Mouse (Mus musculus): ENCODE results near the gene Cdh4. TPM values are rescaled to one million over a fixed set of nuclear protein-coding genes. Genes with fewer than 3 reads are reported as not detected.

Gene Cdh4
- polyA plus RNA-seq, 1 experiment = not detected

DNA sequence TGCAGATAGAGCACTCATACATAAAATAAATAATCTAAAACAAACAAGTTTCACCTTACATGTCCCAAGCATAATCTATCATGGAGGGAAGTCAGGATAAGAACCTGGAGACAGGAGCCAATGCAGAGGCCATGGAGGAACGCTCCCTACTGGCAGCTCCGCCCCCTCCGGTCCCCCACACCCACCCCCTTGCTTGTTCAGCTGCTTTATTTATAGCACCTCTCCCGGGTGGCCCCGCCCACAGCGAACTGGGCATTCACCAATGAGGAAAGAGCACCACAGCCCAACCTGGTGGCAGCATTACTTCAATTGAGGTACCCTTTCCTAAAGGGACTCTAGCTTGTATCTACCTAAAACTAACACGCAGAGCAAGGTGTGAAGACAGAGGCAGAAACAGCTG lies 442.3 kb downstream of the Cdh4 start:
- TF ChIP-seq TAL1 (IDR thresholded peaks at IDR 0.05; ENCODE audit: low read length) (no peak), GATA1 (IDR thresholded peaks at IDR 0.05; ENCODE audit: low read length) (no peak)
- Histone ChIP-seq H3K27me3 (ENCODE audit: control insufficient read depth) (no peaks in the 10 kb centered on the region), H3K4me3 (replicated peaks) (no peak overlapping the region)

DNA sequence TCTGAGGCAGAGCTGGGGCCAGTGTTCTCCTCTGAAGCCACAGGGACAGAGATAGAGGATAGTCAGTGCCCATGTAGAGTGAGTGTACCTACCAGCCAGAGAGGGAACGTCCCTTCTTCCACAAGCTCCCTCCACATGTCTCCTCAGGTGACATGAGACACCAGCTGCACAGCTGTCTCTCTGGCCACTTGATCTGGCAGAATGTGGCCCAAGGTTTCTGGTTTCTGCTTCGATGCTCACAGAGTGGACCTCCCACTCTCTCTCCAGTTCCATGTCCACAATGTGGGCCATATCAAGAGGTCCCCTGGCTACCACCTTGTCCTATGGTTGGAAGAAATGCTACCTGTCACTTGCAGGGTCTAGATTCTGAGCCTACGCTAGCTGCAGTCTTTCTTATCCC lies 448.8 kb downstream of the Cdh4 start:
- TF ChIP-seq TAL1 (IDR thresholded peaks at IDR 0.05; ENCODE audit: low read length) (no peak), GATA1 (IDR thresholded peaks at IDR 0.05; ENCODE audit: low read length) (no peak)
- no peaks in the 10 kb centered on the region for H3K27me3 ChIP-seq (ENCODE audit: control insufficient read depth)
- H3K4me1 ChIP-seq (ENCODE audit: control insufficient read depth) = no peaks in the 10 kb centered on the region
- H3K36me3 ChIP-seq (ENCODE audit: control insufficient read depth) = no peaks in the 10 kb centered on the region
- no peaks in the 10 kb centered on the region; the same call in 1 of the 2 replicates for H3K9me3 ChIP-seq (ENCODE audit: control insufficient read depth, low read length)
- H3K4me3 ChIP-seq (replicated peaks) = no peak overlapping the region

More for the DNA sequence above, 442.3 kb downstream of the Cdh4 start:
- no peaks in the 10 kb centered on the region for H3K4me1 ChIP-seq (ENCODE audit: control insufficient read depth)
- H3K9me3 ChIP-seq (ENCODE audit: control insufficient read depth, low read length) = no peaks in the 10 kb centered on the region
- H3K36me3 ChIP-seq (ENCODE audit: control insufficient read depth) = no peaks in the 10 kb centered on the region

DNA sequence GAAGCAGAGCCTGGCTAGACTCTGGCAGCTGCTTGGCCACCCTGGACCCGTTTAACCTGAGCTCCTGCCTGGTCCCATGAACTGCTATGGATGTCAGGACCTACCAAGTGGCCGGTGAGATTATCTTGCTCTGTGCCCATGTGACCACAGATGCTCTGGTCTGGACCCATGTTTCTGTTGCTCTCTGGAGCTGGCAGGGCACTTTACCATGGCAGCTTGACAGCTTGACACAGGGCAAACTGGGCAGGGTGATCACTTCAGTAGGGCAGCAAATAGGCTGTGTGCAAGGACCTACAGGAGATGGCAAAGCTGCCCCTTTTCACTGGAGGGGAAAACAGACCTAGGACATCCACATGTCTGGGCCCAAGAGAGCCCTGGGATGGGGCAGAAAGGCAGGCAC lies 454.7 kb downstream of the Cdh4 start:
- H3K27me3 ChIP-seq (ENCODE audit: control insufficient read depth) = no peaks in the 10 kb centered on the region
- no peak for TF ChIP-seq TAL1 (IDR thresholded peaks at IDR 0.05; ENCODE audit: low read length)
- no peak for TF ChIP-seq GATA1 (IDR thresholded peaks at IDR 0.05; ENCODE audit: low read length)
- H3K4me3 ChIP-seq (replicated peaks) = no peak overlapping the region
- H3K36me3 ChIP-seq (ENCODE audit: control insufficient read depth) = no peaks in the 10 kb centered on the region
- H3K4me1 ChIP-seq (ENCODE audit: control insufficient read depth) = no peaks in the 10 kb centered on the region
- H3K9me3 ChIP-seq (ENCODE audit: control insufficient read depth, low read length) = no peaks in the 10 kb centered on the region

DNA sequence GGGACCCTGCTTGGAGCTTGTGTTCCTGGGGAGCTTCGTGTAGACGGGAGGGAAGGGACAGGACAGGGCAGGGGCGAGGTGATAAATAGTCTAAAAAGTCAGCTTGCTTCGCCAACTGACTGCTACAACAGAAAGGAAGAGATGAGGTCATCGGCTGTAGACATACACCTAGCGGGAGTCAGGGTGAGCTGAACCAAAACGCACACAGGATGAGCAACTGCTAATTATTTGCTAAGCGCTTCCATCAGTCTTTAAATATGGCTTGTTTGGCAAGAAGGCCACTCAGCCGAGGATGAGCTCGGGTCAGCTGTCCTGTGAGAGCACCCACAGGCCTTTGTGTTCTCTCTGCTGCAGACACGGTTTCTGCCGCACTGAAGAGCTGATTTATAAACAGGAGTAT lies 470.7 kb downstream of the Cdh4 start:
- Histone ChIP-seq H3K27me3 (ENCODE audit: control insufficient read depth) (no peaks in the 10 kb centered on the region), H3K36me3 (ENCODE audit: control insufficient read depth) (peaks cover 75% of the 10 kb centered on the region), H3K4me1 (ENCODE audit: control insufficient read depth) (no peaks in the 10 kb centered on the region), H3K9me3 (ENCODE audit: control insufficient read depth, low read length) (no peaks in the 10 kb centered on the region), H3K4me3 (replicated peaks) (no peak overlapping the region)
- TF ChIP-seq TAL1 (IDR thresholded peaks at IDR 0.05; ENCODE audit: low read length) (no peak), GATA1 (IDR thresholded peaks at IDR 0.05; ENCODE audit: low read length) (no peak)

DNA sequence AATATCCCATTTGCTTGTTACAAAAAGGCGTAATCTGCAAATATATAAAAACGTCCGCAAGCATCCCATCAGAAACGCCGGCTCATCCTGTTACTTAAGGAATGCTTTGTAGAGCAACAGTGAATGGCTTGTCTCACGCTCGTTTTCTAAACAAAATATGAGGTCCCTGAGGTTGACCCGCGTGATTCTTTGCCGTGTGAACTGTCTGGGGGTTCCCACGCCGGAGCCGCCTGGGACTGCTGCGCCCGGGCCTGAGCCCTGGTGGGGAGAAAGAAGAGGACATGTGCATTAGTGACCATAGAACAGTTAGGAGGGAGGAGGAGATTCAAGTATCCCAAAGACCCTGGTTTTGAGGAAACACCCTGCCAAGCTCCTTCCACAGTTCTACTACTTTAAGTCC lies 471.1 kb downstream of the Cdh4 start:
- TF ChIP-seq TAL1 (IDR thresholded peaks at IDR 0.05; ENCODE audit: low read length) (no peak), GATA1 (IDR thresholded peaks at IDR 0.05; ENCODE audit: low read length) (no peak)
- Histone ChIP-seq H3K4me1 (ENCODE audit: control insufficient read depth) (no peaks in the 10 kb centered on the region), H3K27me3 (ENCODE audit: control insufficient read depth) (no peaks in the 10 kb centered on the region), H3K9me3 (ENCODE audit: control insufficient read depth, low read length) (no peaks in the 10 kb centered on the region), H3K36me3 (ENCODE audit: control insufficient read depth) (peaks cover 79% of the 10 kb centered on the region), H3K4me3 (replicated peaks) (no peak overlapping the region)

DNA sequence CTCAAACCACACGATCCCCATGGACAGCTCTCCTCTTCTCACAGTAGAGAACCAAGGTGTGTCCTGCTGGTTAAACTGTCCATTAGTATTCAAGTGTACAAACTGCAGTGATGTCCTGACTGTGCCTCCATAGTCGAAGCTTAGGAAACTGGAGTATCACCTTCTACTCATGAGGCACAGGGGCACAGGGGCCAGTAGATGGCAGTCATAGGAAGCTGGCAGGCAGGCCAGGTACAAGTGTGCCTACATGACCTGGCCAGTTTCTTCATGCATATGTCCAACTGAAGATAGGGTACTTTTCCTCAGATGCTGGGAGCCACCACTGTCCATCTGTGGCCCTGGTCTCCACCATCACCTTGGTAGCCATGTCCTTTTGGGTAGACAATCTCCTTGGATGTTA lies 472.0 kb downstream of the Cdh4 start:
- no peaks in the 10 kb centered on the region for H3K27me3 ChIP-seq (ENCODE audit: control insufficient read depth)
- no peak overlapping the region for H3K4me3 ChIP-seq (replicated peaks)
- H3K9me3 ChIP-seq (ENCODE audit: control insufficient read depth, low read length) = no peaks in the 10 kb centered on the region
- H3K36me3 ChIP-seq (ENCODE audit: control insufficient read depth) = peaks cover 88% of the 10 kb centered on the region
- H3K4me1 ChIP-seq (ENCODE audit: control insufficient read depth) = no peaks in the 10 kb centered on the region
- no peak for TF ChIP-seq GATA1 (IDR thresholded peaks at IDR 0.05; ENCODE audit: low read length)
- no peak for TF ChIP-seq TAL1 (IDR thresholded peaks at IDR 0.05; ENCODE audit: low read length)

DNA sequence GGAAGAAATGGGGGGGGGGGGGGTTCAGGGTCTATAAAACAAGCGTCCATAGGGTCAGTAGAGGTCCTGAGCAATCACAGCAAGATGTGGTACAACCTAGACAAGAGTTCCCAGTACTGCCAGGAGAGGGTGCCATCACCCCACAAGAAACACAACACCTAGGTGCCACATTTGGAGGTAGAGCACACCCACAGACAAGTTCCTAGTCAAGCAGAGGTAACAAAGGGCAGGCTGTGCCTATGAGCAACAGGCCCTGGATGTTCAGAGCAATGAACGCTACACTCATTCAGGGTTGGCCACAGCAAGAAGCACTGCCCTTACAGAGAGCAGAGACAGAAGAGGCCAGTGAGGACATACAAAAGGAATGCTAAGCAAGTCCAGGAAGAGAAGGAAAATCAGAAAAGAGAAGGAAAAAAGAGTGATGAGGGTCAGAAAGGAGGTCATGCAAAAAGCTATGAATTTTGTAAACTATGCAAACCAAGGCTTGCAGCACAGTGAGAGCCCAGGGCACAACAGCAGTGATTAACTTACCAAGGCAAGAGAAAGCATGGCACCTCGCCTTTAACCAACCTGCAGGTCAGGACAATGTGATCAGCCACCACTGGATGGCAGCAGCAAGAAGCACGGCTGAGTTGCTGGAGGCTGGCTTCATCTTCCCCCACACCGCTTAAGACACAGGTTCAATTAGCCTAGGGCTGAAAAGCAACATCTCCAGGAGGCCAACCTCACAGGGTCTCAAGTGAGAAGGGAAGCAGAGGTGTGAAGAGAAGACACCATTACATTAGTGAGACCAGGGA lies 474.8 kb downstream of the Cdh4 start:
- H3K4me1 ChIP-seq (ENCODE audit: control insufficient read depth) = no peaks in the 10 kb centered on the region
- TF ChIP-seq TAL1 (IDR thresholded peaks at IDR 0.05; ENCODE audit: low read length) (no peak), GATA1 (IDR thresholded peaks at IDR 0.05; ENCODE audit: low read length) (no peak)
- no peaks in the 10 kb centered on the region for H3K9me3 ChIP-seq (ENCODE audit: control insufficient read depth, low read length)
- H3K36me3 ChIP-seq (ENCODE audit: control insufficient read depth) = peaks cover 99% of the 10 kb centered on the region
- no peak overlapping the region for H3K4me3 ChIP-seq (replicated peaks)
- H3K27me3 ChIP-seq (ENCODE audit: control insufficient read depth) = no peaks in the 10 kb centered on the region

DNA sequence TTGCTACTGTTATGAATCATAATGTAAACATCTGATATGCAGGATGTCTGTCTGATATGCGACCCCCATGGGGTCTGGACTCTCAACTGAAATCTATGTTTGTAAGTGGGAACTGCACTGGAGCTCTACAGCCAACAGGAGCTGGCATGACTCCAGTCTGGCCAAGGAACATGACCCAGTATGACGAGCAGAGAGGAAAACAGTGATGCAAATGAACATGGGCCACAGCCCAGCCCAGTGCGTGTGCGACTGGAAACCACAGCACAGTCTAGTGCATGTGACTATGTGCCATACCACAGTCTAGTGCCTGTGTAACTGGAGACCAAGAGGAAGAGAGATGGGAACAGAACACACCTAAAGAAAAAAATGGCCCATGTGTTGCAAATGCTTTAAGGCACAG lies 477.8 kb downstream of the Cdh4 start:
- H3K9me3 ChIP-seq (ENCODE audit: control insufficient read depth, low read length) = no peaks in the 10 kb centered on the region
- peaks cover 99% of the 10 kb centered on the region for H3K36me3 ChIP-seq (ENCODE audit: control insufficient read depth)
- H3K4me1 ChIP-seq (ENCODE audit: control insufficient read depth) = no peaks in the 10 kb centered on the region

DNA sequence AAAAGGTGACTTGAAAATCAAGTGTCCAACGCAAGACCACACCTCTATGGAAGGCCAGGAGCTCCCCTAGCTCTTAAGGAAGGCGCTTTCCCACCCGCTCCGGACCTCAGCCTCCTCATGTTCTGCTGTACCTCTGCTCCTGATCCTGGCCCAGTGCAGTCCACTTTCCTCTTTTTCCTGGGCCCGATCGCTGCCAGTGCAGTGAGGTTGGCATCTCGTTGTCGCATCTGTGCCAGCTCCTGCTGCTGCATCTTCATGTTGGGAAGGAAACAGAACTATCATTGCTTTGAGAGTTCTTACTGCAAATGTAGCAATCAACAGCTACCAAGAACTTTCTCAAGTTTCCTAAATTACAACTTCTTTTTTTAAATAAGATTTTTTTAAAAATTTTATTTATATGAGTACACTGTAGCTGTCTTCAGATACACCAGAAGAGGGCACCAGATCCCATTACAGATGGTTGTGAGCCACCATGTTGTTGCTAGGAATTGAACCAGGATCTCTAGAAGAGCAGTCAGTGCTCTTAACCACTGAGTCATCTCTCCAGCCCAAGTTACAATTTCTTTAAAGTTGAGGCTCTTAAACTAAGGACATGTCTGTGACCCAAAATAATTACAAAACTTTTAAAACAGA lies 478.9 kb downstream of the Cdh4 start:
- Histone ChIP-seq H3K4me1 (ENCODE audit: control insufficient read depth) (no peaks in the 10 kb centered on the region), H3K36me3 (ENCODE audit: control insufficient read depth) (peaks cover 99% of the 10 kb centered on the region), H3K9me3 (ENCODE audit: control insufficient read depth, low read length) (no peaks in the 10 kb centered on the region), H3K27me3 (ENCODE audit: control insufficient read depth) (no peaks in the 10 kb centered on the region), H3K4me3 (replicated peaks) (no peak overlapping the region)
- TF ChIP-seq TAL1 (IDR thresholded peaks at IDR 0.05; ENCODE audit: low read length) = no peak
- no peak for TF ChIP-seq GATA1 (IDR thresholded peaks at IDR 0.05; ENCODE audit: low read length)

More for the DNA sequence above, 477.8 kb downstream of the Cdh4 start:
- Histone ChIP-seq H3K4me3 (replicated peaks) (no peak overlapping the region), H3K27me3 (ENCODE audit: control insufficient read depth) (no peaks in the 10 kb centered on the region)
- TF ChIP-seq TAL1 (IDR thresholded peaks at IDR 0.05; ENCODE audit: low read length) = no peak
- TF ChIP-seq GATA1 (IDR thresholded peaks at IDR 0.05; ENCODE audit: low read length) = no peak

Data from erythroblast, embryonic 14.5 days (primary cell).